Mouse (Mus musculus) midbrain, embryonic 16.5 days (tissue): ENCODE results near the gene Aldh6a1. TPM values are rescaled to one million over a fixed set of nuclear protein-coding genes. Genes with fewer than 3 reads are reported as not detected.

Experiments
- polyA plus RNA-seq: library from polyadenylated mRNA; unstranded; fragments of >200 nt; fragmentation: Nextera tagmentation; extraction: Ambion mirVana; gene quantifications from 2 replicates; pipeline ENCODE4 v1.2.1, GENCODE M21; 2015

Aldh6a1 gene
- polyA plus RNA-seq, 1 experiment from 2014 or later, result 34.2 TPM

Other genes with a start within 250 kb of the Aldh6a1 start
- 2.7 and 3.6 TPM in 2 replicates for gene Elmsan1, start 232.1 kb downstream of the Aldh6a1 start, polyA plus RNA-seq
- gene Ptgr2, start 165.8 kb downstream of the Aldh6a1 start, polyA plus RNA-seq, result 17.8 and 19.8 TPM in 2 replicates
- gene Zfp410, start 134.2 kb downstream of the Aldh6a1 start, polyA plus RNA-seq, result 59.4 and 73.1 TPM in 2 replicates
- 40.7 and 43.7 TPM in 2 replicates for gene Coq6, start 89.3 kb downstream of the Aldh6a1 start, polyA plus RNA-seq
- gene Fam161b, start 89.2 kb downstream of the Aldh6a1 start, polyA plus RNA-seq, result 21.1 and 24.0 TPM in 2 replicates
- gene Entpd5, start 42.0 kb downstream of the Aldh6a1 start, polyA plus RNA-seq, result 13.8 and 15.2 TPM in 2 replicates
- gene Bbof1, start 41.9 kb downstream of the Aldh6a1 start, polyA plus RNA-seq, result 4.6 and 4.7 TPM in 2 replicates
- gene Rnf113a2, start 33.8 kb downstream of the Aldh6a1 start, polyA plus RNA-seq, result 22.3 and 22.4 TPM in 2 replicates
- 36.1 and 37.7 TPM in 2 replicates for gene Lin52, start 418 bp upstream of the Aldh6a1 start, polyA plus RNA-seq
- gene Vsx2, start 118.8 kb upstream of the Aldh6a1 start, polyA plus RNA-seq, result 1.5 and 1.9 TPM in 2 replicates
- 13.9 and 14.5 TPM in 2 replicates for gene Abcd4, start 166.4 kb upstream of the Aldh6a1 start, polyA plus RNA-seq
- 0.08 and 0.09 TPM in 2 replicates for gene Vrtn, start 190.0 kb upstream of the Aldh6a1 start, polyA plus RNA-seq
- 7.7 and 10.9 TPM in 2 replicates for gene Syndig1l, start 247.8 kb upstream of the Aldh6a1 start, polyA plus RNA-seq